Mouse (Mus musculus) ES-E14 (cell line): Measurements from ENCODE around the gene Cct2.

ENCODE experiments used
- HCFC1 ChIP-seq: IDR thresholded peaks from 2 replicates; pipeline ENCODE4 v1.6.1; 2012; ENCODE audit warnings: low read length, inconsistent platforms, borderline replicate concordance; ENCODE audit not compliant: insufficient read depth
- ZC3H11A ChIP-seq: IDR thresholded peaks from 2 replicates; pipeline ENCODE4 v1.6.1; 2012; ENCODE audit warnings: low read depth, mild to moderate bottlenecking, inconsistent platforms, low read length, borderline replicate concordance

- TF ChIP-seq ZC3H11A (no peak), HCFC1 (no peak)
Measured at GRCm38 (mm10) chr10:117078284-117078683, 14.7 kb upstream of the Cct2 start.
